Mouse (Mus musculus): ENCODE results near the gene Cntrl. TPM values are rescaled to one million over a fixed set of nuclear protein-coding genes. Genes with fewer than 3 reads are reported as not detected.

The Cntrl gene
- polyA plus RNA-seq, 1 experiment from 2014 or later, result 23.7 TPM

DNA sequence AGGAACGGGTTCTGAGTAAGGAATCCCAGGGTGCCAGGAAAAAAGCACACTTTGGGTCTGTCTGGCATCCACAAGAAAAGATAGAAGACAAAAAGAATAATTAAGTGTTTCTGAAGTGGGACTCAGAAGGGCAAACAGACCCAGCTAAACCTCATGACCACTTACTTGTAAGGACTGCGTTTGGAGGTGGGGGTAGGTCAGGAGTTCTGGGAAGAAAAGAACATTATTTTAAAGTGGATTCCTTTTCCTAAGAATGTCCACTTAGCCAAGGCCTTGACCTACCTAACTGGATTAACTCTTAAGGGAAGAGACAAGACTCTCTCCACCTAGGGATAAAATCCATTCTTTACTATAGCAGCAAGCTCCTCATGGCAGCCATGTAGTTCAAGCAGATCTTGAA is 36.7 kb upstream of the Cntrl start:
- H3K4me3 ChIP-seq (ENCODE audit: low read length), result no peak overlapping the region
- H3K4me1 ChIP-seq (replicated peaks; ENCODE audit: control insufficient read depth, insufficient read depth, low read length), result no peaks in the 10 kb centered on the region
- ATAC-seq (ENCODE audit: low read depth), result peak; percentile 66
- WGBS, result 39% methylated on average over 2 of the region's 2 CpGs
- no peaks in the 10 kb centered on the region for H3K27me3 ChIP-seq (ENCODE audit: control insufficient read depth, insufficient read depth, low read depth, low read length)
- H3K27ac ChIP-seq (ENCODE audit: low read length), result peak overlapping the region; percentile 42
- no peaks in the 10 kb centered on the region for H3K36me3 ChIP-seq (ENCODE audit: control insufficient read depth, insufficient read depth, low read length)
- no peaks in the 10 kb centered on the region; the same call in 1 of the 2 replicates for H3K9me3 ChIP-seq (ENCODE audit: control insufficient read depth, low read length)
- H3K9ac ChIP-seq (ENCODE audit: low read length), result no peak overlapping the region
- H3K4me2 ChIP-seq (ENCODE audit: low read depth, low read length), result no peak overlapping the region

DNA sequence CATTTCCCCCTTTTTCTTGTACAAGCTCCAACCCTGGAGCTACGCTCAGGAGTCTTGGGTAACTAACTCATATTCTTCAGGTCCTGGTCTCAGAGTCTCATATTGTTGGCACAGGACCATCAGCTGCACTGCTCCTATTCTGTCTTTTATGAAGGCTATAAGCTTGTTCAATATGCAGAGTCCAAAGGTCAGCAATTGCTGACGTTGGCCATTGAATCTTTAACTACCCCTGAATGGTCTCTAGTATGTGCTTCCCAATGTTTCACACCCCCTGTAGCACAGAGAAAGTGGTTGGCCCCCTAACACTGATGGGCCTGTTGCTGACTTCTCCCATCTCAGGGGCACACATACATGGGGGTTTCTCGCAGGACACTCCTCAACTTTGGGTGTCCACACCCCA is 35.0 kb upstream of the Cntrl start:
- no peaks in the 10 kb centered on the region; the same call in 1 of the 2 replicates for H3K9me3 ChIP-seq (ENCODE audit: control insufficient read depth, low read length)
- H3K36me3 ChIP-seq (ENCODE audit: control insufficient read depth, insufficient read depth, low read length), result no peaks in the 10 kb centered on the region
- ATAC-seq (ENCODE audit: low read depth), result no peak
- WGBS, result 82% methylated on average over 3 of the region's 3 CpGs
- no peaks in the 10 kb centered on the region for H3K27me3 ChIP-seq (ENCODE audit: control insufficient read depth, insufficient read depth, low read depth, low read length)
- H3K9ac ChIP-seq (ENCODE audit: low read length), result no peak overlapping the region
- no peaks in the 10 kb centered on the region for H3K4me1 ChIP-seq (replicated peaks; ENCODE audit: control insufficient read depth, insufficient read depth, low read length)
- no peak overlapping the region for H3K4me3 ChIP-seq (ENCODE audit: low read length)
- no peak overlapping the region for H3K27ac ChIP-seq (ENCODE audit: low read length)
- H3K4me2 ChIP-seq (ENCODE audit: low read depth, low read length), result no peak overlapping the region

DNA sequence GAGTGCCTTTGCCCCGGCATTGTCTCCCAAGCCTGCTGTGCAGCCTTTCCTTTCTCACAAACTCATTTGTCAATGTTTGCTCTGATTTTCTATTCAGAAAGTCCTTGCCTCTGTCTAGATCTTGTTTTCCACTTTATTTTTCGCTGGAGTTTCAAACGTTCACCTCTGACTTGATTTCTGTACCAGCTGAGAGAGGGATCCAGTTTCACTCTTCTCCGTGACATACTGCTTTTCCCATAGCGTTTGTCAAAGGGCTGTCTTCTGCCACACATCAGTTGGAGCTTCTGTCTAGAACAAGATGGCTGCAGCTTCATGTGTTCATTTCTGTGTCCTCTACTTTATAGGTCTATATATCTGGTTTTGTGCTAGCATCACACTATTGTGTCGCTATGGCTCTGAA is 30.1 kb upstream of the Cntrl start:
- H3K9me3 ChIP-seq (ENCODE audit: control insufficient read depth, low read length), result no peaks in the 10 kb centered on the region
- WGBS, result 59% methylated on average over 6 of the region's 6 CpGs

DNA sequence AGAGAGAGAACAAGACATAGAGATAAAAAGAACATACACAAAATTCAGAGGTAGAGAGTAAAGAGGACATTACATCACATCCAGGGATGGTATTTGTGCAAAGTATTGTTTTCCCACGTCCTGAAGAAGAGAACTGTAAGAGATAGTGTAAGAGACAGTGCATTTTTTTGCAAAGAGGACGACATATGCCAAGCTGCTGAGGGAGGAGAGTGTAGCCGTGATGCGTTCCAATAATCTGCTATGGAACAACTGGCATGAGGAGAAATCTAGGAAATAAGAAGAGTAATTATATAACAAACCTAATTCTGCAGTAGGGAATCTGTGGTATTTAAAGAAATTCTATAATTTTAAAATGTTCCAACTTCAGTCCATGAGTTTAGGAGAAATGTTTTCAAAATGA is 21.9 kb upstream of the Cntrl start:
- H3K27ac ChIP-seq (ENCODE audit: low read length), result no peak overlapping the region
- H3K4me3 ChIP-seq (ENCODE audit: low read length), result no peak overlapping the region
- H3K4me1 ChIP-seq (replicated peaks; ENCODE audit: control insufficient read depth, insufficient read depth, low read length), result no peaks in the 10 kb centered on the region
- no peak for ATAC-seq (ENCODE audit: low read depth)
- no peak overlapping the region for H3K9ac ChIP-seq (ENCODE audit: low read length)
- WGBS, result 62% methylated on average over 4 of the region's 4 CpGs
- no peak overlapping the region for H3K4me2 ChIP-seq (ENCODE audit: low read depth, low read length)
- H3K36me3 ChIP-seq (ENCODE audit: control insufficient read depth, insufficient read depth, low read length), result no peaks in the 10 kb centered on the region
- H3K27me3 ChIP-seq (ENCODE audit: control insufficient read depth, insufficient read depth, low read depth, low read length), result no peaks in the 10 kb centered on the region
- H3K9me3 ChIP-seq (ENCODE audit: control insufficient read depth, low read length), result no peaks in the 10 kb centered on the region

More for the DNA sequence above, 30.1 kb upstream of the Cntrl start:
- Histone ChIP-seq H3K27me3 (ENCODE audit: control insufficient read depth, insufficient read depth, low read depth, low read length) (no peaks in the 10 kb centered on the region), H3K9ac (ENCODE audit: low read length) (no peak overlapping the region), H3K4me1 (replicated peaks; ENCODE audit: control insufficient read depth, insufficient read depth, low read length) (no peaks in the 10 kb centered on the region), H3K36me3 (ENCODE audit: control insufficient read depth, insufficient read depth, low read length) (no peaks in the 10 kb centered on the region), H3K4me2 (ENCODE audit: low read depth, low read length) (no peak overlapping the region), H3K4me3 (ENCODE audit: low read length) (no peak overlapping the region), H3K27ac (ENCODE audit: low read length) (no peak overlapping the region)
- no peak for ATAC-seq (ENCODE audit: low read depth)

GRCm38 (mm10) chr2:35100529-35100928 is 8.8 kb upstream of the Cntrl start:
- Histone ChIP-seq H3K36me3 (ENCODE audit: control insufficient read depth, insufficient read depth, low read length) (no peaks in the 10 kb centered on the region), H3K4me2 (ENCODE audit: low read depth, low read length) (no peak overlapping the region), H3K27ac (ENCODE audit: low read length) (no peak overlapping the region), H3K27me3 (ENCODE audit: control insufficient read depth, insufficient read depth, low read depth, low read length) (no peaks in the 10 kb centered on the region), H3K9me3 (ENCODE audit: control insufficient read depth, low read length) (0 out of 2 replicates have a peak, but pooled peaks cover 3% of the 10 kb centered on the region), H3K9ac (ENCODE audit: low read length) (no peak overlapping the region), H3K4me3 (ENCODE audit: low read length) (no peak overlapping the region), H3K4me1 (replicated peaks; ENCODE audit: control insufficient read depth, insufficient read depth, low read length) (no peaks in the 10 kb centered on the region)
- ATAC-seq (ENCODE audit: low read depth), result no peak
- WGBS, result 70% methylated on average over 6 of the region's 6 CpGs

- Histone ChIP-seq H3K9ac (ENCODE audit: low read length) (no peak within 1 kb of the TSS), H3K4me3 (ENCODE audit: low read length) (no peak within 1 kb of the TSS), H3K4me2 (ENCODE audit: low read depth, low read length) (no peak within 1 kb of the TSS), H3K27ac (ENCODE audit: low read length) (no peak within 1 kb of the TSS), H3K9me3 (ENCODE audit: control insufficient read depth, low read length) (0 out of 2 replicates have a peak, but pooled peaks cover 3% of the 10 kb centered on the region), H3K4me1 (replicated peaks; ENCODE audit: control insufficient read depth, insufficient read depth, low read length) (no peaks in the 10 kb centered on the region), H3K36me3 (ENCODE audit: control insufficient read depth, insufficient read depth, low read length) (no peaks in the 10 kb centered on the region), H3K27me3 (ENCODE audit: control insufficient read depth, insufficient read depth, low read depth, low read length) (no peaks in the 10 kb centered on the region)
- ATAC-seq (ENCODE audit: low read depth), result no peak
- WGBS, result 86% methylated on average over 3 of the region's 3 CpGs
Observed at GRCm38 (mm10) chr2:35101443-35101842, 7.8 kb upstream of the Cntrl start, which contains the start of gene AI182371. Gene AI182371, minus strand, starts transcription at chr2:35101543.

DNA sequence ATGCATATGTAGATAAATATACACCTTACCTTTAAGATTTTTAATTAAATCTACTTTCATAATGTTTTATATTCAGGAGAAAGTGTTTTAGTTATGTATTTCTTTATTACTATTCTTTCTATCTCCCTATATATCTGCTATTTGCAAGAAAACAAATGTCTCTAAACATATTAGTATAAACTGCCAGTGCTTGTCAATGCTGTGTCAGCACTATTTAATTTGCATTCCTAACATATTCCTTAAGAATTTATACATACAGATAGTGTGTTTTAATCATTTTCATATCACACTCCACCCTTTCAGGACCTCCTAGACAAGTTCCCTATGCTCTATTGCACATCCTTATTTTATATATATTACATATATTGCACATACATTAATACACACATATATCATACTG is 6.5 kb upstream of the Cntrl start:
- no peak overlapping the region for H3K9ac ChIP-seq (ENCODE audit: low read length)
- H3K27me3 ChIP-seq (ENCODE audit: control insufficient read depth, insufficient read depth, low read depth, low read length), result no peaks in the 10 kb centered on the region
- H3K36me3 ChIP-seq (ENCODE audit: control insufficient read depth, insufficient read depth, low read length), result no peaks in the 10 kb centered on the region
- no peak for ATAC-seq (ENCODE audit: low read depth)
- no peaks in the 10 kb centered on the region for H3K4me1 ChIP-seq (replicated peaks; ENCODE audit: control insufficient read depth, insufficient read depth, low read length)
- H3K27ac ChIP-seq (ENCODE audit: low read length), result no peak overlapping the region
- 0 out of 2 replicates have a peak, but pooled peaks cover 3% of the 10 kb centered on the region for H3K9me3 ChIP-seq (ENCODE audit: control insufficient read depth, low read length)
- no peak overlapping the region for H3K4me3 ChIP-seq (ENCODE audit: low read length)
- H3K4me2 ChIP-seq (ENCODE audit: low read depth, low read length), result no peak overlapping the region

- H3K4me3 ChIP-seq (ENCODE audit: low read length), result no peak overlapping the region
- 34% methylated on average over 5 of the region's 5 CpGs for WGBS
- ATAC-seq (ENCODE audit: low read depth), result no peak
- H3K9me3 ChIP-seq (ENCODE audit: control insufficient read depth, low read length), result no peaks in the 10 kb centered on the region
- H3K27me3 ChIP-seq (ENCODE audit: control insufficient read depth, insufficient read depth, low read depth, low read length), result no peaks in the 10 kb centered on the region
- no peak overlapping the region for H3K27ac ChIP-seq (ENCODE audit: low read length)
- H3K4me2 ChIP-seq (ENCODE audit: low read depth, low read length), result no peak overlapping the region
- H3K4me1 ChIP-seq (replicated peaks; ENCODE audit: control insufficient read depth, insufficient read depth, low read length), result peaks cover under 1% of the 10 kb centered on the region; the same call in 1 of the 2 replicates
- no peaks in the 10 kb centered on the region for H3K36me3 ChIP-seq (ENCODE audit: control insufficient read depth, insufficient read depth, low read length)
- no peak overlapping the region for H3K9ac ChIP-seq (ENCODE audit: low read length)
Observed at GRCm38 (mm10) chr2:35103558-35103957, 5.7 kb upstream of the Cntrl start.

- Histone ChIP-seq H3K27ac (ENCODE audit: low read length) (no peak overlapping the region), H3K27me3 (ENCODE audit: control insufficient read depth, insufficient read depth, low read depth, low read length) (no peaks in the 10 kb centered on the region), H3K9ac (ENCODE audit: low read length) (no peak overlapping the region), H3K9me3 (ENCODE audit: control insufficient read depth, low read length) (no peaks in the 10 kb centered on the region), H3K4me1 (replicated peaks; ENCODE audit: control insufficient read depth, insufficient read depth, low read length) (peaks cover 4% of the 10 kb centered on the region; the same call in 1 of the 2 replicates), H3K4me2 (ENCODE audit: low read depth, low read length) (no peak overlapping the region), H3K4me3 (ENCODE audit: low read length) (no peak overlapping the region), H3K36me3 (ENCODE audit: control insufficient read depth, insufficient read depth, low read length) (no peaks in the 10 kb centered on the region)
- no peak for ATAC-seq (ENCODE audit: low read depth)
- WGBS, result 53% methylated on average over 3 of the region's 3 CpGs
Observed at GRCm38 (mm10) chr2:35104843-35105242, 4.4 kb upstream of the Cntrl start.

Data from lung, embryonic 16.5 days (tissue).